Mouse (Mus musculus): ENCODE data around the gene Mettl23.

DNA sequence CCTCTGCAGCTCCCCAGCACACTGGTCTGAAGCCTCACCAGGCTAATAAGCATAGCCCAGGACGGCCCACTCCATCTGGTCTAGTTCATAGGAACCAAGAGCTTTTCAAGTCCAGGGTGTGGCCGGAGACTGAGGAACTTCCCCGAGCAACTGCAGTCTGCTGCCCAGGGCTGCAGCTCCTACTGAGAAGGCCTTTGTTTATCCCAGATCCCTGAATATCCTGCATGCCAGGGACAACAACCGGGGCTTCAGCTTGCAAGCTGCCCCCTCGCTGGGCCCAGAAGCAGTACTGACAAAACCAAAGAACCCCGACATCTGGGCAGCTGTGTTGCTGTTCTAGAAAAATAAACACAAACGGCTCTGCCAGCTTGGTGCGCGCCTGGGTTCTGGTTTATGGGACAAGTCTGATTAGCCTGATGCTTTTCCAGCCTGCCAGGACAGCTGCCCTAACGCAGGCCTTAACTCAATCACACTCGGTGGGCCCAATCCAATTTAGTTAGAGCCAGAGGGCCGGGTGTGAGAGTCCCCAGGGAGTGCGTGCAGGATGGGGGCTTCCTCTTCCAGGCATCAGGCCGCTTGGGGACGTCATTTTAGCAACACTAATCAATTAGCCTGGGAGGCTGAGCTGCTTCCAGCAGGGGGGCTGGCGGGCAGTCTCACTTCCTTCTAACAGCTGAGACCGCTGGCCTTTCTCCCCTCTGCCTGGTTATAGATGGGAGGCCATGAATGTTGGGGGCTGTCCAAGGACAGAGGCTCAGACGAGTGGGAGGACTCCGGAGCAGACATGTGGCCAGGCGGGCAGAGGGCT lies 28.8 kb upstream of the Mettl23 start:
- TF ChIP-seq POLR2A (IDR thresholded peaks at IDR 0.05; ENCODE audit: insufficient read depth, low read length), result no peak
- TF ChIP-seq EP300 (IDR thresholded peaks at IDR 0.05; ENCODE audit: insufficient read depth, low read depth, low read length), result peak; percentile 52
- no peak for TF ChIP-seq CTCF (IDR thresholded peaks at IDR 0.05; ENCODE audit: low read depth, low read length)
